Mouse (Mus musculus): Measurements from ENCODE around the gene Pemt. TPM values are rescaled to one million over a fixed set of nuclear protein-coding genes. Genes with fewer than 3 reads are reported as not detected.
A peak's percentile ranks its signal among the peaks of the same experiment; 100 is the strongest.

The Pemt gene
- polyA plus RNA-seq, 1 experiment: 5.8 TPM

- H3K4me3 ChIP-seq (ENCODE audit: insufficient read depth, low read length): no peak overlapping the region
- TF ChIP-seq POLR2A (IDR thresholded peaks at IDR 0.05; ENCODE audit: low read depth, low read length): no peak
- no peak for TF ChIP-seq CTCF (IDR thresholded peaks at IDR 0.05; ENCODE audit: borderline replicate concordance, insufficient read depth, low read length)
- no peak overlapping the region for H3K27ac ChIP-seq (ENCODE audit: insufficient read depth, low read length)
- no peaks in the 10 kb centered on the region for H3K4me1 ChIP-seq (ENCODE audit: control insufficient read depth, insufficient read depth, low read length)
Measured at GRCm38 (mm10) chr11:60034293-60034692, 12.0 kb downstream of the Pemt start.

- Histone ChIP-seq H3K4me3 (ENCODE audit: insufficient read depth, low read length) (no peak overlapping the region), H3K27ac (ENCODE audit: insufficient read depth, low read length) (no peak overlapping the region), H3K4me1 (ENCODE audit: control insufficient read depth, insufficient read depth, low read length) (no peaks in the 10 kb centered on the region)
- no peak for TF ChIP-seq POLR2A (IDR thresholded peaks at IDR 0.05; ENCODE audit: low read depth, low read length)
- TF ChIP-seq CTCF (IDR thresholded peaks at IDR 0.05; ENCODE audit: borderline replicate concordance, insufficient read depth, low read length): no peak
Measured at GRCm38 (mm10) chr11:60032586-60033430, 13.5 kb downstream of the Pemt start.

GRCm38 (mm10) chr11:60030747-60031331 is 15.4 kb downstream of the Pemt start:
- TF ChIP-seq POLR2A (IDR thresholded peaks at IDR 0.05; ENCODE audit: low read depth, low read length): no peak
- no peak for TF ChIP-seq CTCF (IDR thresholded peaks at IDR 0.05; ENCODE audit: borderline replicate concordance, insufficient read depth, low read length)
- H3K27ac ChIP-seq (ENCODE audit: insufficient read depth, low read length): no peak overlapping the region
- no peak overlapping the region for H3K4me3 ChIP-seq (ENCODE audit: insufficient read depth, low read length)
- no peaks in the 10 kb centered on the region for H3K4me1 ChIP-seq (ENCODE audit: control insufficient read depth, insufficient read depth, low read length)

GRCm38 (mm10) chr11:60029976-60030375 is 16.3 kb downstream of the Pemt start:
- TF ChIP-seq POLR2A (IDR thresholded peaks at IDR 0.05; ENCODE audit: low read depth, low read length) (no peak), CTCF (IDR thresholded peaks at IDR 0.05; ENCODE audit: borderline replicate concordance, insufficient read depth, low read length) (no peak)
- Histone ChIP-seq H3K27ac (ENCODE audit: insufficient read depth, low read length) (no peak overlapping the region), H3K4me3 (ENCODE audit: insufficient read depth, low read length) (no peak overlapping the region), H3K4me1 (ENCODE audit: control insufficient read depth, insufficient read depth, low read length) (no peaks in the 10 kb centered on the region)

- Histone ChIP-seq H3K27ac (ENCODE audit: insufficient read depth, low read length) (no peak overlapping the region), H3K4me3 (ENCODE audit: insufficient read depth, low read length) (no peak overlapping the region), H3K4me1 (ENCODE audit: control insufficient read depth, insufficient read depth, low read length) (no peaks in the 10 kb centered on the region)
- no peak for TF ChIP-seq CTCF (IDR thresholded peaks at IDR 0.05; ENCODE audit: borderline replicate concordance, insufficient read depth, low read length)
Measured at GRCm38 (mm10) chr11:60027913-60028875, 18.1 kb downstream of the Pemt start.

GRCm38 (mm10) chr11:60027272-60027671 is 19.0 kb downstream of the Pemt start:
- no peaks in the 10 kb centered on the region for H3K4me1 ChIP-seq (ENCODE audit: control insufficient read depth, insufficient read depth, low read length)
- no peak overlapping the region for H3K4me3 ChIP-seq (ENCODE audit: insufficient read depth, low read length)
- TF ChIP-seq POLR2A (IDR thresholded peaks at IDR 0.05; ENCODE audit: low read depth, low read length): no peak
- TF ChIP-seq CTCF (IDR thresholded peaks at IDR 0.05; ENCODE audit: borderline replicate concordance, insufficient read depth, low read length): peak; percentile 86

GRCm38 (mm10) chr11:60026166-60026565 is 20.1 kb downstream of the Pemt start:
- no peak overlapping the region for H3K4me3 ChIP-seq (ENCODE audit: insufficient read depth, low read length)
- TF ChIP-seq POLR2A (IDR thresholded peaks at IDR 0.05; ENCODE audit: low read depth, low read length) (no peak), CTCF (IDR thresholded peaks at IDR 0.05; ENCODE audit: borderline replicate concordance, insufficient read depth, low read length) (no peak)
- H3K4me1 ChIP-seq (ENCODE audit: control insufficient read depth, insufficient read depth, low read length): no peaks in the 10 kb centered on the region
- H3K27ac ChIP-seq (ENCODE audit: insufficient read depth, low read length): no peak overlapping the region

More at GRCm38 (mm10) chr11:60027272-60027671, 19.0 kb downstream of the Pemt start:
- no peak overlapping the region for H3K27ac ChIP-seq (ENCODE audit: insufficient read depth, low read length)

GRCm38 (mm10) chr11:60021201-60021600 is 25.1 kb downstream of the Pemt start:
- Histone ChIP-seq H3K27ac (ENCODE audit: insufficient read depth, low read length) (no peak overlapping the region), H3K4me1 (ENCODE audit: control insufficient read depth, insufficient read depth, low read length) (no peaks in the 10 kb centered on the region), H3K4me3 (ENCODE audit: insufficient read depth, low read length) (no peak overlapping the region)
- TF ChIP-seq CTCF (IDR thresholded peaks at IDR 0.05; ENCODE audit: borderline replicate concordance, insufficient read depth, low read length) (no peak), POLR2A (IDR thresholded peaks at IDR 0.05; ENCODE audit: low read depth, low read length) (no peak)

GRCm38 (mm10) chr11:60016726-60017125 is 29.6 kb downstream of the Pemt start:
- no peak for TF ChIP-seq CTCF (IDR thresholded peaks at IDR 0.05; ENCODE audit: borderline replicate concordance, insufficient read depth, low read length)
- no peak for TF ChIP-seq POLR2A (IDR thresholded peaks at IDR 0.05; ENCODE audit: low read depth, low read length)
- no peaks in the 10 kb centered on the region for H3K4me1 ChIP-seq (ENCODE audit: control insufficient read depth, insufficient read depth, low read length)
- H3K4me3 ChIP-seq (ENCODE audit: insufficient read depth, low read length): no peak overlapping the region
- no peak overlapping the region for H3K27ac ChIP-seq (ENCODE audit: insufficient read depth, low read length)
